Mouse (Mus musculus) liver, embryonic 14.5 days (tissue): ENCODE measurements around the gene Emid1. TPM values are rescaled to one million over a fixed set of nuclear protein-coding genes. Genes with fewer than 3 reads are reported as not detected.

ENCODE experiments used
- ATAC-seq: fragments of 200-750 bp; cut with Nextera tagmentation; 2 replicates; pipeline ENCODE4 v1.8.0; 2017; ENCODE audit warnings: moderate number of reproducible peaks, mild to moderate bottlenecking, moderate library complexity; ENCODE audit not compliant: insufficient read depth
- DNase-seq, 3 experiments: peaks; one replicate each; pipeline ENCODE4 v3.0.0-alpha.2; 2012 to 2013; ENCODE audit warnings: low read depth in 3 of 3, low spot score in 3 of 3
- H3K27ac ChIP-seq: fragments of 300-500 bp; sonication (generic); 2 replicates; pipeline ENCODE4 v1.5.1; 2014; ENCODE audit warnings: moderate library complexity, mild to moderate bottlenecking, control low read depth, inconsistent platforms
- H3K27me3 ChIP-seq: fragments of 300-500 bp; sonication (generic); 2 replicates; pipeline ENCODE4 v1.6.1; 2014; ENCODE audit warnings: mild to moderate bottlenecking, low read length, moderate library complexity; ENCODE audit not compliant: control insufficient read depth, insufficient read depth
- H3K36me3 ChIP-seq: fragments of 300-500 bp; sonication (generic); replicated peaks from 2 replicates; pipeline ENCODE4 v1.6.1; 2014; ENCODE audit warnings: low read depth; ENCODE audit not compliant: control insufficient read depth, insufficient read depth
- H3K4me1 ChIP-seq, 2 experiments: fragments of 200-500 bp in 1 of 2; fragments of 300-500 bp in 1 of 2; sonication (generic) in 1 of 2; replicated peaks; 2 replicates each; pipeline ENCODE4 v1.6.1; 2012 to 2014; ENCODE audit warnings: antibody characterized with exemption in 1 of 2, inconsistent platforms in 1 of 2, low read length in 1 of 2; ENCODE audit not compliant: control insufficient read depth in 2 of 2, insufficient read depth in 2 of 2
- H3K4me2 ChIP-seq: fragments of 300-500 bp; sonication (generic); 2 replicates; pipeline ENCODE4 v1.6.1; 2014; ENCODE audit warnings: low read depth, mild to moderate bottlenecking, control low read depth, moderate library complexity
- H3K4me3 ChIP-seq, 2 experiments: fragments of 200-500 bp in 1 of 2; fragments of 300-500 bp in 1 of 2; sonication (generic) in 1 of 2; 2 replicates each; pipeline ENCODE4 v1.5.1; 2012 to 2014; ENCODE audit warnings: low read depth in 2 of 2, low read length in 2 of 2, mild to moderate bottlenecking in 2 of 2, control low read depth in 1 of 2, inconsistent platforms in 1 of 2, moderate library complexity in 1 of 2; ENCODE audit not compliant: insufficient read depth in 1 of 2
- H3K9ac ChIP-seq: fragments of 300-500 bp; sonication (generic); replicated peaks from 2 replicates; pipeline ENCODE4 v1.6.1; 2014; ENCODE audit warnings: mild to moderate bottlenecking, control low read depth, moderate library complexity
- H3K9me3 ChIP-seq: fragments of 300-500 bp; sonication (generic); 2 replicates; pipeline ENCODE4 v1.6.1; 2016; ENCODE audit warnings: low read length, mixed read lengths; ENCODE audit not compliant: control insufficient read depth
- CTCF ChIP-seq: IDR thresholded peaks from 2 replicates; pipeline ENCODE4 v1.5.1; 2016; ENCODE audit warnings: antibody characterized with exemption, low read depth, control low read depth
- EP300 ChIP-seq: IDR thresholded peaks from 2 replicates; pipeline ENCODE4 v1.6.1; 2016; ENCODE audit warnings: antibody characterized with exemption, low read depth
- WGBS: fragments of 180-500 bp; shearing (Covaris S2); extraction: QIAGEN DNeasy Blood & Tissue Kit; methylation state at CpG from one replicate; pipeline ENCODE4 v1.1.7; 2014; ENCODE audit not compliant: insufficient replicate concordance; 5-methylcytosine and 5-hydroxymethylcytosine counted together
- polyA plus RNA-seq, 2 experiments: library from polyadenylated mRNA; depleted of rRNA in 1 of 2; stranded (reverse) in 1 of 2; unstranded in 1 of 2; fragments of >200 nt; fragmentation: Nextera tagmentation in 1 of 2; extraction: Ambion mirVana in 1 of 2; gene quantifications; 2 replicates each; pipeline versions ENCODE4 v1.2.1 to v1.2.3; 2012 to 2014

Emid1 gene
- polyA plus RNA-seq, 2 experiments: 1.3 to 1.5 TPM

DNA sequence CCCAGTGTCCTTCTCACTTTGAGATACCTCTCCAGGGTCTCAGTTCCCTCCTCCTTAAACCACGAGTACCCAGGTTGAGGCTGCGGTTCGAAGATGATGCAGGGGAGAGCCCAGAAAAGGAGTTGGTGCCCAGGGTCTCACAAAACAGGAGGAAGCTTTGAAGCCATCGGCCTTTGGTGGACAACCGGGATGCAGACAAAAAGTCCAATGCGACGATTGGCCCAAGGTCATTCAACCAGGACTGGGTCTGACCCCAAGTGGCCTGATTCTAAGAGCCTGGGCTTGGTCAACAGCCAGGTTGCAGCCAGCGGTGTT, 94.6 kb downstream of the Emid1 start:
- H3K27ac ChIP-seq: no peak overlapping the region
- H3K36me3 ChIP-seq: no peaks in the 10 kb centered on the region
- ATAC-seq (no peak), DNase-seq (no peak)
- H3K4me2 ChIP-seq: peak overlapping the region; percentile 59
- H3K27me3 ChIP-seq: peaks cover 73% of the 10 kb centered on the region
- no peaks in the 10 kb centered on the region for H3K9me3 ChIP-seq
- H3K9ac ChIP-seq: no peak overlapping the region
- H3K4me3 ChIP-seq: peak overlapping the region in 1 of 2 experiments; percentile 46; a peak in 2 of 4 replicates
- WGBS: 13% methylated on average over 8 of the region's 8 CpGs
- H3K4me1 ChIP-seq: no peaks in the 10 kb centered on the region; a peak in 1 of 4 replicates
- TF ChIP-seq CTCF: no peak
- no peak for TF ChIP-seq EP300

DNA sequence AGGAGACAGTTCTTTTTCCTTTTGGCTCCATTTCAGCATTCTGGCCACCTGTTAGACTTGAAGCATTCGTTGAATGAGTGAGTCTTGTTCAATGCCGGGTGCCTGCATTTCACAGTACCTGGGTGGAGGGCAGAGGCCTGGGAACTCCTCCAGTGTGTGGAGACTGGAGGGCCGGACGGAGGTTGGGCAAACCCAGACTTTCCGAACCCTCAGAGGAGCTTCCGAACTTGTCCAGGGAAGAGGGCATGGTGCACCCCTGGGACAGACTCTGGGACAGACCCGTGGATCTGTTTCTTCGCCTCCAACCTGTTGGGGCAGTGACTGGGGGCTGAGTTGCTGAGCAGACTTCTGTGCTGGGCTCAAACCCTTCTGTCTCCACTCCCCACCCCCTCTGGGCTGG, 95.0 kb downstream of the Emid1 start:
- DNase-seq (no peak), ATAC-seq (no peak)
- H3K27me3 ChIP-seq: peaks cover 69% of the 10 kb centered on the region
- H3K36me3 ChIP-seq: no peaks in the 10 kb centered on the region
- TF ChIP-seq CTCF (no peak), EP300 (no peak)
- H3K9ac ChIP-seq: no peak overlapping the region
- no peak overlapping the region for H3K4me2 ChIP-seq
- no peak overlapping the region for H3K27ac ChIP-seq
- H3K4me1 ChIP-seq: no peaks in the 10 kb centered on the region; a peak in 1 of 4 replicates
- H3K9me3 ChIP-seq: no peaks in the 10 kb centered on the region
- 57% methylated on average over 8 of the region's 8 CpGs for WGBS
- no peak overlapping the region for H3K4me3 ChIP-seq

Other genes with a start within 250 kb of the Emid1 start
- 0.08 and 0.16 TPM in 2 replicates for gene Nefh, start 204.2 kb downstream of the Emid1 start, polyA plus RNA-seq (2012; rRNA removed)
- 0.22 and 0.29 TPM in 2 replicates for gene Nefh, start 204.2 kb downstream of the Emid1 start, polyA plus RNA-seq (2014; fragmentation: Nextera tagmentation; extraction: Ambion mirVana)
- gene Ap1b1, start 165.4 kb downstream of the Emid1 start, polyA plus RNA-seq (2012; rRNA removed): 54.1 and 58.8 TPM in 2 replicates
- gene Ap1b1, start 165.4 kb downstream of the Emid1 start, polyA plus RNA-seq (2014; fragmentation: Nextera tagmentation; extraction: Ambion mirVana): 64.1 and 77.8 TPM in 2 replicates
- gene Rasl10a, start 94.1 kb downstream of the Emid1 start, polyA plus RNA-seq (2012; rRNA removed): 0.21 and 0.32 TPM in 2 replicates
- 0.34 and 0.38 TPM in 2 replicates for gene Rasl10a, start 94.1 kb downstream of the Emid1 start, polyA plus RNA-seq (2014; fragmentation: Nextera tagmentation; extraction: Ambion mirVana)
- gene Gas2l1, start 86.9 kb downstream of the Emid1 start, polyA plus RNA-seq (2012; rRNA removed): 10.9 and 11.3 TPM in 2 replicates
- 12.1 and 17.1 TPM in 2 replicates for gene Gas2l1, start 86.9 kb downstream of the Emid1 start, polyA plus RNA-seq (2014; fragmentation: Nextera tagmentation; extraction: Ambion mirVana)
- gene Rhbdd3, start 53.3 kb downstream of the Emid1 start, polyA plus RNA-seq (2012; rRNA removed): 11.0 and 15.0 TPM in 2 replicates
- gene Rhbdd3, start 53.3 kb downstream of the Emid1 start, polyA plus RNA-seq (2014; fragmentation: Nextera tagmentation; extraction: Ambion mirVana): 11.1 and 11.8 TPM in 2 replicates
- 185 and 220 TPM in 2 replicates for gene Ewsr1, start 53.0 kb downstream of the Emid1 start, polyA plus RNA-seq (2012; rRNA removed)
- gene Ewsr1, start 53.0 kb downstream of the Emid1 start, polyA plus RNA-seq (2014; fragmentation: Nextera tagmentation; extraction: Ambion mirVana): 113 and 132 TPM in 2 replicates
- gene Kremen1, start 109.3 kb upstream of the Emid1 start, polyA plus RNA-seq (2012; rRNA removed): 0.95 and 1.0 TPM in 2 replicates
- gene Kremen1, start 109.3 kb upstream of the Emid1 start, polyA plus RNA-seq (2014; fragmentation: Nextera tagmentation; extraction: Ambion mirVana): 0.47 and 0.77 TPM in 2 replicates